Comparison of ENCODE assay signal across 8 mouse cellular contexts in genomic region chr19:34526941-34527682, GRCm38 (mm10). TPM values are rescaled to one million over a fixed set of nuclear protein-coding genes. Genes with fewer than 3 reads are reported as not detected.
DNase-seq lines count a peak whose midpoint lies in the region; ATAC-seq lines count a peak whose summit lies in the region.

Lipa (minus strand) TSS chr19:34527474.

- H3K9me3 ChIP-seq in hindbrain, embryonic 11.5 days (ENCODE audit: control insufficient read depth, low read length), result no peaks in the 10 kb centered on the region

- H3K27me3 ChIP-seq in hindbrain, embryonic 11.5 days (ENCODE audit: control insufficient read depth, insufficient read depth, low read length), result no peaks in the 10 kb centered on the region

- peak within 1 kb of the TSS; percentile 63 for H3K9ac ChIP-seq in hindbrain, embryonic 11.5 days (ENCODE audit: low read depth, low read length)

- DNase-seq in Muller cell, postnatal 12 days (ENCODE audit: inconsistent ontology term), result peak; percentile 98
- DNase-seq in cerebellum, adult 9-11 months, result peak; percentile 97
- peak; percentile 87 to 95 for DNase-seq in frontal cortex, adult 2 months (ENCODE audit: extremely low spot score in 1 of 2, low spot score in 1 of 2)
- peak; percentile 85 for DNase-seq in hindbrain, embryonic 11.5 days (ENCODE audit: low spot score)
- DNase-seq in layer of hippocampus, postnatal 10 days (ENCODE audit: low spot score in 2 of 2), result peak; percentile 90 to 92
- DNase-seq in lung, postnatal 10 days, result peak; percentile 99
- DNase-seq in ovary, postnatal 36 days (ENCODE audit: low spot score), result peak; percentile 94
- DNase-seq in thymus, postnatal 25 days, result peak; percentile 92

- peak within 1 kb of the TSS; percentile 85 for H3K4me2 ChIP-seq in hindbrain, embryonic 11.5 days (replicated peaks; ENCODE audit: low read depth, low read length)

- H3K27ac ChIP-seq in hindbrain, embryonic 11.5 days (ENCODE audit: low read depth, low read length), result no peak within 1 kb of the TSS

- under 1% methylated on average over 29 of the region's 29 CpGs for WGBS in hindbrain, embryonic 11.5 days

- no peaks in the 10 kb centered on the region for H3K4me1 ChIP-seq in hindbrain, embryonic 11.5 days (replicated peaks; ENCODE audit: control insufficient read depth, insufficient read depth, low read length)

- ATAC-seq in hindbrain, embryonic 11.5 days (ENCODE audit: low FRiP score), result peak; percentile 100

- H3K4me3 ChIP-seq in hindbrain, embryonic 11.5 days (ENCODE audit: low read depth, low read length), result peak within 1 kb of the TSS; percentile 57

- H3K36me3 ChIP-seq in hindbrain, embryonic 11.5 days (ENCODE audit: control insufficient read depth, insufficient read depth, low read length), result no peaks in the 10 kb centered on the region

RNA-seq across cellular contexts. Expression of gene Lipa, which starts in this region (rescaled TPM):
- polyA plus RNA-seq in frontal cortex, adult 2 months (2012; rRNA removed), result 16.0 and 16.4 TPM in 2 replicates
- 27.3 and 28.2 TPM in 2 replicates for polyA plus RNA-seq in hindbrain, embryonic 11.5 days (2014; fragmentation: Nextera tagmentation; extraction: Ambion mirVana)
- 10 to 100 TPM; 13.8 to 14.2 TPM for total RNA-seq in layer of hippocampus, postnatal 10 days (2021)
